Mouse (Mus musculus) thymus, postnatal 25 days (tissue): Measurements from ENCODE around the gene Stat6.
A peak's percentile ranks its signal among the peaks of the same experiment; 100 is the strongest.
"Not testable (repeated sequence)": the region's sequence is repeated elsewhere in the genome, so short reads cannot be mapped to it uniquely, and the experiment has no call there.

Experiments
- DNase-seq: peaks from one replicate; pipeline ENCODE4 v3.0.0; 2022

Stat6 gene

DNA sequence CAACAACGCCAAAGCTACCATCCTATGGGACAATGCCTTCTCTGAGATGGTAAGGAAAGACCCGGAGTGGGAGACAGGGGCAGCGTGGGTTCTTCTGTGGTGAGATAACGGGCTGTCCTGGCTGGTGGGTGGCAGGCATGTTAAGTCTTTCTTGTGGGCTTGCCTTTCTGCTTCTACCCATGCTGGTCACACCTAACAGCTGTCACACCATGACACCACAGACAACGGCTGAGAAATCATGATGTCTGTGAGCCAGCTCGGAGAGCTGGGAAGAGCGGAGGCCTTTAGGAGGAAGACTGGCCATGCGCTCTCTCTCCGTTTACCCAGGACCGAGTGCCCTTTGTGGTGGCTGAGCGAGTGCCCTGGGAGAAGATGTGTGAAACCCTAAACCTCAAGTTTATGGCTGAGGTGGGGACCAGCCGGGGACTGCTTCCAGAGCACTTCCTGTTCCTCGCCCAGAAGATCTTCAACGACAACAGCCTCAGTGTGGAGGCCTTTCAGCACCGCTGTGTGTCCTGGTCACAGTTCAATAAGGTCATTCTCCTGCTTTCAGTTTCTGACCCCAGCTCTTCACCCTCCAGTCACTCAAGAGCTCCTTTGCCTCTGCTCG, 12.3 kb downstream of the Stat6 start:
- no peak for DNase-seq

DNA sequence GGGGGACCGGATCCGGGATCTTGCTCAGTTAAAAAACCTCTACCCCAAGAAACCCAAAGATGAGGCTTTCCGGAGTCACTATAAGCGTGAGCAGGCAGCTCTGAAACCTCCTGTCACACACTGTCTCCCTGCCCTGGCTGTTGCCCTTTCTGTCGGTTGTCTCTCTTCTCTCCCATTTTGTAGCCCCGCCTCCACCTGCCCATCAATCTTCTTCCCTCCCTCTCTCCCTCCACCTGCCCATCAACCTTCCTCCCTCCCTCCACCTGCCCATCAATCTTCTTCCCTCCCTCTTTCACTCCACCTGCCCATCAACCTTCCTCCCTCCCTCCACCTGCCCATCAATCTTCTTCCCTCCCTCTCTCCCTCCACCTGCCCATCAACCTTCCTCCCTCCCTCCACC, 14.8 kb downstream of the Stat6 start:
- DNase-seq: not testable (repeated sequence)

GRCm38 (mm10) chr10:127658076-127658475, 15.3 kb downstream of the Stat6 start:
- no peak for DNase-seq

GRCm38 (mm10) chr10:127659551-127659950, 16.8 kb downstream of the Stat6 start:
- DNase-seq: no peak

GRCm38 (mm10) chr10:127661291-127661914, 18.6 kb downstream of the Stat6 start:
- no peak for DNase-seq

- DNase-seq: peak; percentile 67
Measured at GRCm38 (mm10) chr10:127661915-127662663, 19.3 kb downstream of the Stat6 start.

DNA sequence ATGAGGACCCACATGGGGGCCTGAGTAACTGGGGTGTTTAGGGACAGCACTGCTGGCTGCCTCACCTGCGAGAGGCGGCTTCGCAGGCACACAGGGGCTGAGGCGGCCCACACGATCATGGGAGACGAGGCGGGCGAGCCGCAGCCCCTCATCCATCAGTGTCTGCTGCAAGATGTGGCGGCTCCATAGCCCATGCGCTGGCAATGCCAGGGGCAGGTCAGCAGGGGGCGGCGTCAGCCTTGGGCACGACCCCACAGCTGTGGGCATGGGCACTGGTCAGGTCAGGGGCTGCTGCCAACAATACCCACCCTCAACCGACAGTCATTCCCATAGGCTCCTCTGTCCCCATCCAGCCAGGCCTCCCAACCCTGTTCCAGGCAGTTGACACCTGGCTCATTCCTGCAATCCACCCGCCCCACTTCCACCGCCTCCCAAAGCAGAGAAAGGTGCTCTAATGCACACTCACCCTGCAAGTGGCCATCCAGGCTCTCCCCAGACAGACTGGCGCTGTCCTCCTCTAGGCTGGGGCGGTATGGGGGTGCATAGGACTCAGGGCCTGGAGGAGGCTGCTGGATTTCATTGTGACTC, 20.0 kb downstream of the Stat6 start:
- peak; percentile 68 for DNase-seq

- DNase-seq: no peak
Measured at GRCm38 (mm10) chr10:127663590-127663989, 20.8 kb downstream of the Stat6 start.

GRCm38 (mm10) chr10:127664166-127664565, 21.4 kb downstream of the Stat6 start:
- DNase-seq: no peak

DNA sequence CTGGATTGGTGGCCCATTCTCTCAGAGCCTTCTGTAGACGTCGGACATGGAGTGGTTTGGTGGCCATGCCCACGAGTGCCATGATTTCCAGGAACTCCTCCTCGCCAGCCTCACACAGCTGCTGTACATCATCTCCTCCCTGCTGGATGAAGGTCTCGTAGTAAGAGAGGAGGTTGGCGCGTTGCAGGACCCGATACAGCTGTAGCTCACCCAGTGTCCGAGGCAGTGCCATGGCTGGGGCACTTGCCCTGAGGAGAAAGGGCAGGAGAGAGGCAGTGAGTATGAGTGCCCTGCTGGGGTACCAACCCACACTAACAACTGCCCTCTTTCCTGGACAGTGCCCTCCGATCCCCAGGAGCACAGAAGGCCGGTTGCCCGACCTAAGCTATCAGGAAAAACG, 22.1 kb downstream of the Stat6 start:
- no peak for DNase-seq

GRCm38 (mm10) chr10:127665366-127666181, 22.8 kb downstream of the Stat6 start:
- DNase-seq: peak; percentile 42

- peak; percentile 73 for DNase-seq
Measured at GRCm38 (mm10) chr10:127666501-127667268, 23.9 kb downstream of the Stat6 start, which contains the start of gene Nemp1. Gene Nemp1 (plus strand): TSS chr10:127666901.

- peak; percentile 34 for DNase-seq
Measured at GRCm38 (mm10) chr10:127667269-127668092, 24.7 kb downstream of the Stat6 start.

- peak; percentile 86 for DNase-seq
Measured at GRCm38 (mm10) chr10:127668093-127669050, 25.6 kb downstream of the Stat6 start, which contains the start of gene Nab2. Gene Nab2 (minus strand): TSS chr10:127668568.

GRCm38 (mm10) chr10:127669170-127669569, 26.4 kb downstream of the Stat6 start:
- no peak for DNase-seq

- no peak for DNase-seq
Measured at GRCm38 (mm10) chr10:127670185-127670584, 27.4 kb downstream of the Stat6 start.

GRCm38 (mm10) chr10:127671276-127671675, 28.5 kb downstream of the Stat6 start:
- DNase-seq: peak; percentile 54

GRCm38 (mm10) chr10:127674046-127674655, 31.4 kb downstream of the Stat6 start:
- no peak for DNase-seq
